Mouse (Mus musculus): ENCODE measurements around the gene Cep19. TPM values are rescaled to one million over a fixed set of nuclear protein-coding genes. Genes with fewer than 3 reads are reported as not detected.
A peak's percentile ranks its signal among the peaks of the same experiment; 100 is the strongest.

The Cep19 gene
- polyA plus RNA-seq, 1 experiment from 2014 or later = 20.9 TPM

- Histone ChIP-seq H3K36me3 (peaks cover 50% of the 10 kb centered on the region), H3K4me3 (no peak overlapping the region), H3K27ac (ENCODE audit: poor library complexity, severe bottlenecking) (no peak overlapping the region), H3K9ac (no peak overlapping the region), H3K4me1 (replicated peaks) (no peaks in the 10 kb centered on the region), H3K4me2 (no peak overlapping the region), H3K9me3 (replicated peaks) (peaks cover 2% of the 10 kb centered on the region; the same call in 1 of the 2 replicates), H3K27me3 (replicated peaks) (no peaks in the 10 kb centered on the region)
- ATAC-seq (ENCODE audit: insufficient number of reproducible peaks, low FRiP score) = no peak
- WGBS = 76% methylated on average over 7 of the region's 7 CpGs
Observed at GRCm38 (mm10) chr16:32108170-32108569, 8.6 kb downstream of the Cep19 start.

GRCm38 (mm10) chr16:32108578-32108977 is 9.0 kb downstream of the Cep19 start:
- no peak overlapping the region for H3K9ac ChIP-seq
- no peaks in the 10 kb centered on the region for H3K27me3 ChIP-seq (replicated peaks)
- H3K4me1 ChIP-seq (replicated peaks) = no peaks in the 10 kb centered on the region
- 79% methylated on average over 2 of the region's 2 CpGs for WGBS
- H3K27ac ChIP-seq (ENCODE audit: poor library complexity, severe bottlenecking) = no peak overlapping the region
- H3K4me2 ChIP-seq = no peak overlapping the region
- no peak overlapping the region for H3K4me3 ChIP-seq
- H3K9me3 ChIP-seq (replicated peaks) = peaks cover 2% of the 10 kb centered on the region; the same call in 1 of the 2 replicates
- peaks cover 46% of the 10 kb centered on the region for H3K36me3 ChIP-seq
- no peak for ATAC-seq (ENCODE audit: insufficient number of reproducible peaks, low FRiP score)

GRCm38 (mm10) chr16:32110951-32111699 is 11.5 kb downstream of the Cep19 start:
- Histone ChIP-seq H3K4me1 (replicated peaks) (peaks cover 5% of the 10 kb centered on the region), H3K9me3 (replicated peaks) (no peaks in the 10 kb centered on the region), H3K4me2 (no peak overlapping the region), H3K36me3 (peaks cover 28% of the 10 kb centered on the region), H3K27ac (ENCODE audit: poor library complexity, severe bottlenecking) (no peak overlapping the region), H3K4me3 (no peak overlapping the region), H3K9ac (no peak overlapping the region), H3K27me3 (replicated peaks) (no peaks in the 10 kb centered on the region)
- WGBS = 74% methylated on average over 15 of the region's 15 CpGs
- ATAC-seq (ENCODE audit: insufficient number of reproducible peaks, low FRiP score) = no peak

DNA sequence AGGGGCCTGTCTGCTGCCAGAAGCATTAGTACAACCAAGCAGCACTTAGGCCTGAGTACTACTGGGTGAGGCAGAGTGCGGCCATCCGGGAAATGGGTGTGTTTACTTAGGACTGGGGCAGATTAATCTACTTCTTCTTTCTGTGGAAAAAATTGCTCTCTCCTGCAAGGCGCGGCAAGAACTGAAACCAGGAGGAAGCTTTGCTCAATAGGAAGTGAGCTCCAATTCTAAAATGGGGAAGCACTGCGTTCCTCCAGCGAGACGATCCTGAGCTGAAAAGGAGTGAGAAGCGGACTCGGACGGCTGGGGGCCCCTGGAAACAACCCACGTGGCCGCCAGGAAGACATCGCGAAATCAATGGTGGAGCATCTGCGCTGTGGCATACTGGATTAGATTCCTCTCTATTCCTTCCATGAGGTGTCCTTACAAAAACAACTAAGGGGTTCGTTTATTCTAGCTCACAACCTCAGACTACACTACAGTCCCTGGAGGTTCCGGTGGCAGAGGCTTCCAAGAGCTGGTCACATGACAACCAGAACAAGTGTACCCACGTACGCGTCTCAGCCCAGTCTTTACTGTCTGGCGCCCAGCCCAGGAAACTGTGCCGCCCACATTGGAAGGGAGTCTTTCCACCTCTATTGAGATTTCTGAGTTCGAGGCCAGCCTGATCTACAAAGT is 14.1 kb downstream of the Cep19 start:
- peak overlapping the region; percentile 45 for H3K4me2 ChIP-seq
- 46% methylated on average over 23 of the region's 23 CpGs for WGBS
- no peak overlapping the region for H3K9ac ChIP-seq
- H3K9me3 ChIP-seq (replicated peaks) = no peaks in the 10 kb centered on the region
- peaks cover 8% of the 10 kb centered on the region; the same call in 1 of the 2 replicates for H3K36me3 ChIP-seq
- H3K4me3 ChIP-seq = no peak overlapping the region
- H3K27me3 ChIP-seq (replicated peaks) = no peaks in the 10 kb centered on the region
- H3K27ac ChIP-seq (ENCODE audit: poor library complexity, severe bottlenecking) = peak overlapping the region; percentile 36; the same call in 1 of the 2 replicates
- H3K4me1 ChIP-seq (replicated peaks) = peaks cover 5% of the 10 kb centered on the region
- ATAC-seq (ENCODE audit: insufficient number of reproducible peaks, low FRiP score) = peak; percentile 74

DNA sequence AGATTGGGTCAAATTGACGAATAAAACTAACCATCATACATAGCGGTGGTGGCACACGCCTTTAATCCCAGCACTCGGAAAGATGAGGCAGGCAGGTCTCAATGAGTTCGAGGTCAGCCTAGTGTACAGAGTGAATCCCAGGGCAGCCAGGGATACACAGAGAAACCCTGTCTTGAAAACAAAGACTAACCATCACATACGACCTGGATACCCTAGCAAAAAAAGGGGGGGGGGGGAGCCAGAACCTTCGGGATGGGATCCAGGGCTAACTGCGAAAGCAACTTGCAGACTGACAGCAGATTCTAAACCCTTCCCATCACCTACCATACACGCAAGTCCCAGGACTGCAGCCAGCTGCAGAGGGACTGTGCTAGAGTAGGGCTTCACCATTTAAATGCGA is 14.8 kb downstream of the Cep19 start:
- WGBS = 84% methylated on average over 10 of the region's 10 CpGs
- Histone ChIP-seq H3K27ac (ENCODE audit: poor library complexity, severe bottlenecking) (no peak overlapping the region), H3K27me3 (replicated peaks) (no peaks in the 10 kb centered on the region)

GRCm38 (mm10) chr16:32114968-32115695 is 15.5 kb downstream of the Cep19 start:
- Histone ChIP-seq H3K4me1 (replicated peaks) (peaks cover 5% of the 10 kb centered on the region), H3K27me3 (replicated peaks) (no peaks in the 10 kb centered on the region), H3K4me3 (no peak overlapping the region), H3K9me3 (replicated peaks) (no peaks in the 10 kb centered on the region), H3K36me3 (peaks cover 7% of the 10 kb centered on the region; the same call in 1 of the 2 replicates), H3K9ac (no peak overlapping the region), H3K27ac (ENCODE audit: poor library complexity, severe bottlenecking) (no peak overlapping the region), H3K4me2 (peak overlapping the region; percentile 18; the same call in 1 of the 2 replicates)
- WGBS = 17% methylated on average over 15 of the region's 15 CpGs
- no peak for ATAC-seq (ENCODE audit: insufficient number of reproducible peaks, low FRiP score)

More for the DNA sequence above, 14.8 kb downstream of the Cep19 start:
- no peak for ATAC-seq (ENCODE audit: insufficient number of reproducible peaks, low FRiP score)
- Histone ChIP-seq H3K4me3 (no peak overlapping the region), H3K4me2 (no peak overlapping the region), H3K36me3 (peaks cover 8% of the 10 kb centered on the region; the same call in 1 of the 2 replicates), H3K4me1 (replicated peaks) (peaks cover 5% of the 10 kb centered on the region), H3K9me3 (replicated peaks) (no peaks in the 10 kb centered on the region), H3K9ac (no peak overlapping the region)

DNA sequence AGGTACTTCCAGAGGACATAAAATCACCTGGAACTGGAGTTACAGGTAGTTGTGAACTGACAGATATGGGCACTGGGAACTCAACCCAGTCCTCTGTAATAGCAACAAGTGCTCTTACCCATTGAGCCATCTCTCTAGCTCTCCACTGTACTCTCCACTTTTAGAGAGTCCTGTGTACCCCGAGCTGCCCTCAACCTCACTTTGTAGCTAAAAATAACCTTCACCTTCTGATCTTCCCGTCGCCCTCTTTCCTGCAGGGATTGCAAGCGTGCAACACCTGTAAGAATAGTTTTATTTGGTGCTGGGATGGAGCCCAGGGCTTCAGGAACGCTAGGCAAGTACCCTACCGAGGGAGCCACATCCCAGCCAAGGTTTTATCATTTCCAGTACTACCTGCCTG is 16.2 kb downstream of the Cep19 start:
- H3K36me3 ChIP-seq = 0 out of 2 replicates have a peak, but pooled peaks cover under 1% of the 10 kb centered on the region
- no peak overlapping the region for H3K4me3 ChIP-seq
- peaks cover 5% of the 10 kb centered on the region for H3K4me1 ChIP-seq (replicated peaks)
- no peaks in the 10 kb centered on the region for H3K9me3 ChIP-seq (replicated peaks)
- H3K27ac ChIP-seq (ENCODE audit: poor library complexity, severe bottlenecking) = no peak overlapping the region
- H3K9ac ChIP-seq = no peak overlapping the region
- no peaks in the 10 kb centered on the region for H3K27me3 ChIP-seq (replicated peaks)
- no peak for ATAC-seq (ENCODE audit: insufficient number of reproducible peaks, low FRiP score)
- 38% methylated on average over 6 of the region's 6 CpGs for WGBS
- peak overlapping the region; percentile 18; the same call in 1 of the 2 replicates for H3K4me2 ChIP-seq

DNA sequence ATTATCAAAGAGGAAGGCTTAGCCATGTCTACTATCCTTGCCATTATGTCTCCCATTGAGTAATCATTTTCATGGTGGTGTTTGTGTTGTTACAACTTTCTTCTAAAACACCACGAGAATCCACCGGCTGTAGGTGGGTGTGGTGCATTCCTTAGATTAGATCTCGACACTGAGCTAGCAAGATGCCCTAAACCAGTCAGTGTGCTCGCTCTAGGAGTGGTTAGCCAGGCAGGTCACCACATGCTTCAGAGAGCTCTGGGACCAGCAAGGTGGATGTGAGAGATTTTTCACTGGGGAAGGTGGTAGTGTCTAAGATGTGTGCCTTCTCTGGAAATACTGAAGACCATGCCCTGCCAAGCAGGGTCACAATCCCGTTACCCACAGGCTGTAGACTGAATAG is 16.6 kb downstream of the Cep19 start:
- H3K4me1 ChIP-seq (replicated peaks) = peaks cover 5% of the 10 kb centered on the region
- H3K4me3 ChIP-seq = no peak overlapping the region
- H3K9ac ChIP-seq = no peak overlapping the region
- 22% methylated on average over 5 of the region's 5 CpGs for WGBS
- no peaks in the 10 kb centered on the region for H3K36me3 ChIP-seq
- H3K4me2 ChIP-seq = no peak overlapping the region
- H3K27me3 ChIP-seq (replicated peaks) = no peaks in the 10 kb centered on the region
- no peak overlapping the region for H3K27ac ChIP-seq (ENCODE audit: poor library complexity, severe bottlenecking)
- H3K9me3 ChIP-seq (replicated peaks) = no peaks in the 10 kb centered on the region
- ATAC-seq (ENCODE audit: insufficient number of reproducible peaks, low FRiP score) = no peak

- no peak overlapping the region for H3K27ac ChIP-seq (ENCODE audit: poor library complexity, severe bottlenecking)
- H3K4me1 ChIP-seq (replicated peaks) = peaks cover 5% of the 10 kb centered on the region
- 75% methylated on average over 3 of the region's 3 CpGs for WGBS
- no peaks in the 10 kb centered on the region for H3K27me3 ChIP-seq (replicated peaks)
- ATAC-seq (ENCODE audit: insufficient number of reproducible peaks, low FRiP score) = no peak
- no peaks in the 10 kb centered on the region for H3K9me3 ChIP-seq (replicated peaks)
- no peak overlapping the region for H3K4me3 ChIP-seq
- no peaks in the 10 kb centered on the region for H3K36me3 ChIP-seq
- no peak overlapping the region for H3K9ac ChIP-seq
- no peak overlapping the region for H3K4me2 ChIP-seq
Observed at GRCm38 (mm10) chr16:32120454-32120853, 20.9 kb downstream of the Cep19 start.

DNA sequence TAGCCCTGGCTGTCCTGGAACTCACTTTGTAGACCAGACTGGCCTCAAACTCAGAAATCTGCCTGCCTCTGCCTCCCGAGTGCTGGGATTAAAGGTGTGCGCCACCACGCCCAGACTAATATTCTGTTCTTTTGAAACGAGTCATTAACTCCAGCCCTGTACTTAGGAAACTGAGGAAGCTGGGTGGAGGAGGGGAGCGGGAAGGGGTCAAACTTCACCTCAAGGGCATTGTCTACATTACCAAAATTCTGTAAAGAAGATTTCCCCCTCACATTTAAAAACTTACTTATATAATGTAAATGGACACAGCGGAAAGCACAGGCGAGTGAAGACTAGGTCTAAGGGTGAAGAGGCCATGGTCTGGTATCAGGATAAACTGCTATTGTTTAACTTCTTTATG is 24.4 kb downstream of the Cep19 start:
- no peak overlapping the region for H3K4me2 ChIP-seq
- H3K27ac ChIP-seq (ENCODE audit: poor library complexity, severe bottlenecking) = no peak overlapping the region
- WGBS = 81% methylated on average over 7 of the region's 7 CpGs

More for the DNA sequence above, 24.4 kb downstream of the Cep19 start:
- no peaks in the 10 kb centered on the region; the same call in 1 of the 2 replicates for H3K4me1 ChIP-seq (replicated peaks)
- ATAC-seq (ENCODE audit: insufficient number of reproducible peaks, low FRiP score) = no peak
- H3K4me3 ChIP-seq = no peak overlapping the region
- no peaks in the 10 kb centered on the region for H3K9me3 ChIP-seq (replicated peaks)
- no peak overlapping the region for H3K9ac ChIP-seq
- no peaks in the 10 kb centered on the region for H3K27me3 ChIP-seq (replicated peaks)
- H3K36me3 ChIP-seq = no peaks in the 10 kb centered on the region
